Mouse (Mus musculus): ENCODE measurements around the gene Slc25a24.

- no peak for TF ChIP-seq POLR2A (IDR thresholded peaks at IDR 0.05; ENCODE audit: low read depth, low read length)
- TF ChIP-seq CTCF (IDR thresholded peaks at IDR 0.05; ENCODE audit: extremely low read depth, insufficient read depth, insufficient read length, insufficient replicate concordance), result no peak
Observed at GRCm38 (mm10) chr3:109164088-109164487, 41.1 kb downstream of the Slc25a24 start.

Data from spleen, adult 2 months (tissue).